Mouse (Mus musculus) embryonic facial prominence, embryonic 10.5 days (tissue): ENCODE measurements around the gene Tnfsf10. TPM values are rescaled to one million over a fixed set of nuclear protein-coding genes. Genes with fewer than 3 reads are reported as not detected.
"Not testable (repeated sequence)": the region's sequence is repeated elsewhere in the genome, so short reads cannot be mapped to it uniquely, and the experiment has no call there.

Experiments used
- DNase-seq: peaks from one replicate; pipeline ENCODE4 v3.0.0-alpha.2; 2017; ENCODE audit warnings: low spot score
- H3K27ac ChIP-seq: fragments of 300-500 bp; sonication (generic); replicated peaks from 2 replicates; pipeline ENCODE4 v1.5.1; 2016; ENCODE audit warnings: mild to moderate bottlenecking
- H3K27me3 ChIP-seq: fragments of 300-500 bp; sonication (generic); replicated peaks from 2 replicates; pipeline ENCODE4 v1.6.1; 2016; ENCODE audit warnings: low read depth, mild to moderate bottlenecking; ENCODE audit not compliant: poor library complexity, severe bottlenecking
- H3K36me3 ChIP-seq: fragments of 300-500 bp; sonication (generic); replicated peaks from 2 replicates; pipeline ENCODE4 v1.6.1; 2016; ENCODE audit warnings: mild to moderate bottlenecking, moderate library complexity
- H3K4me1 ChIP-seq: fragments of 300-500 bp; sonication (generic); 2 replicates; pipeline ENCODE4 v1.6.1; 2016
- H3K4me3 ChIP-seq: fragments of 300-500 bp; sonication (generic); 2 replicates; pipeline ENCODE4 v1.5.1; 2016; ENCODE audit warnings: mild to moderate bottlenecking, moderate library complexity
- H3K9me3 ChIP-seq: fragments of 300-500 bp; sonication (generic); 2 replicates; pipeline ENCODE4 v1.6.1; 2016; ENCODE audit warnings: mild to moderate bottlenecking
- WGBS: fragments of 180-500 bp; shearing (Covaris S2); methylation state at CpG from one replicate; pipeline ENCODE4 v1.1.7; 2016; 5-methylcytosine and 5-hydroxymethylcytosine counted together
- polyA plus RNA-seq: library from polyadenylated mRNA; unstranded; fragments of >200 nt; fragmentation: Nextera tagmentation; extraction: Ambion mirVana; gene quantifications from 2 replicates; pipeline ENCODE4 v1.2.1, GENCODE M21; 2016

The Tnfsf10 gene
- polyA plus RNA-seq, result not detected in 2 replicates

- H3K4me3 ChIP-seq, result no peak within 1 kb of the TSS
- no peak for DNase-seq
- H3K4me1 ChIP-seq, result peaks cover 4% of the 10 kb centered on the region
- 72% methylated on average over 9 of the region's 9 CpGs for WGBS
- no peaks in the 10 kb centered on the region for H3K9me3 ChIP-seq
- H3K27ac ChIP-seq, result no peak within 1 kb of the TSS
- no peaks in the 10 kb centered on the region for H3K36me3 ChIP-seq
- no peaks in the 10 kb centered on the region for H3K27me3 ChIP-seq
Observed at GRCm38 (mm10) chr3:27316559-27317287, at the start of gene Tnfsf10. Gene Tnfsf10, plus strand, starts transcription at chr3:27317028.

GRCm38 (mm10) chr3:27267327-27267726, 49.5 kb upstream of the Tnfsf10 start:
- WGBS, result 85% methylated on average over 5 of the region's 5 CpGs
- H3K36me3 ChIP-seq, result no peaks in the 10 kb centered on the region
- no peaks in the 10 kb centered on the region for H3K27me3 ChIP-seq
- H3K4me1 ChIP-seq, result peaks cover 10% of the 10 kb centered on the region; the same call in 1 of the 2 replicates
- H3K4me3 ChIP-seq, result no peak overlapping the region
- no peaks in the 10 kb centered on the region for H3K9me3 ChIP-seq
- no peak overlapping the region for H3K27ac ChIP-seq
- DNase-seq, result no peak

GRCm38 (mm10) chr3:27267887-27268286, 48.9 kb upstream of the Tnfsf10 start:
- Histone ChIP-seq H3K36me3 (no peaks in the 10 kb centered on the region), H3K9me3 (no peaks in the 10 kb centered on the region), H3K27me3 (no peaks in the 10 kb centered on the region), H3K4me1 (peaks cover 10% of the 10 kb centered on the region; the same call in 1 of the 2 replicates), H3K4me3 (no peak overlapping the region), H3K27ac (no peak overlapping the region)
- no peak for DNase-seq
- 68% methylated on average over 4 of the region's 4 CpGs for WGBS

GRCm38 (mm10) chr3:27269151-27269550, 47.7 kb upstream of the Tnfsf10 start:
- H3K4me1 ChIP-seq, result peaks cover 10% of the 10 kb centered on the region; the same call in 1 of the 2 replicates
- WGBS, result 82% methylated on average over 4 of the region's 4 CpGs
- no peaks in the 10 kb centered on the region for H3K36me3 ChIP-seq
- no peak overlapping the region for H3K27ac ChIP-seq
- no peaks in the 10 kb centered on the region for H3K27me3 ChIP-seq
- no peaks in the 10 kb centered on the region for H3K9me3 ChIP-seq
- no peak overlapping the region for H3K4me3 ChIP-seq
- DNase-seq, result no peak

DNA sequence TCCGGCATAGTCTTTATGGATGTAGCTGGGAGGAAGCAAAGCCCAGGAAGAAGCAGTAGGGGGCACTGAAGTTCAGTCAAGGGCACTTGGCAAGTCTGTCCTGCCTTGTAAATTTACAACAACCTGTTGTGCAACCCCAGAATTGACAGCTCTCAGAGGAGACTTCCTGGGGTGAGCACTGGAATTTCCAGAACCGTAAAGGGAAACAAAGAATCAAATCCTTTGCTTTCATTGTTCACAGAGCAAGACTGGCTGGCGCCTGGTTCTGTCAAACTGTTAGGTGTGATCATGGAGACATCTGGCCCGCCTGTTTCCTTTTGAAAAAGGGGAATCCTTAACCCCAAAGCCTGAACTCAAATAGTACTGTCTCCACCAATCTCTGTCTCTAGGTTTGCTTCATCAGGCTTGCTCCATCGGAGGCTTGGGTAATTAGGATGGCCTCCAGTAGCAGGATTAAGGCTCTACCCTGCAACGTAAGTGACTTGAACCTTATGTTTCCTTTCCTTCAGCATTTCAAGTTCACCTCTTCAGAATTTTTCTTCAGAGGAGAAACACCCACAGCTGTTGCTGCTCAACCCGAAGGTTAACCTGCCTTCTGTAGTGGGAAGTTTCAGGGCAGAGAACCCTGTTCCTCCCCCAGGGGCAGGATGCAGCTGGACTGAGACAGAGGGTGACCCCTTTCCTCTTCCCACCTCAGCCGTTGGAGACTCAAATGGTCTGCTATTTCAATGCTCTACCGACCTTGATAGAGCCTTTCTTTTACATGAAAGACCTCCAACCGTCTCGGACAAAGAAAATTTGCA, 46.5 kb upstream of the Tnfsf10 start:
- no peak overlapping the region for H3K27ac ChIP-seq
- 37% methylated on average over 11 of the region's 11 CpGs for WGBS
- no peak for DNase-seq

GRCm38 (mm10) chr3:27272926-27273745, 43.7 kb upstream of the Tnfsf10 start:
- Histone ChIP-seq H3K9me3 (no peaks in the 10 kb centered on the region), H3K27ac (0 out of 2 replicates have a peak overlapping the region, but pooled peaks have one; percentile 19), H3K27me3 (no peaks in the 10 kb centered on the region), H3K36me3 (no peaks in the 10 kb centered on the region), H3K4me1 (peaks cover 10% of the 10 kb centered on the region; the same call in 1 of the 2 replicates), H3K4me3 (no peak overlapping the region)
- DNase-seq, result no peak
- 22% methylated on average over 7 of the region's 7 CpGs for WGBS

More for the DNA sequence above, 46.5 kb upstream of the Tnfsf10 start:
- H3K4me1 ChIP-seq, result peaks cover 10% of the 10 kb centered on the region; the same call in 1 of the 2 replicates
- no peaks in the 10 kb centered on the region for H3K27me3 ChIP-seq
- H3K9me3 ChIP-seq, result no peaks in the 10 kb centered on the region
- no peak overlapping the region for H3K4me3 ChIP-seq
- no peaks in the 10 kb centered on the region for H3K36me3 ChIP-seq

DNA sequence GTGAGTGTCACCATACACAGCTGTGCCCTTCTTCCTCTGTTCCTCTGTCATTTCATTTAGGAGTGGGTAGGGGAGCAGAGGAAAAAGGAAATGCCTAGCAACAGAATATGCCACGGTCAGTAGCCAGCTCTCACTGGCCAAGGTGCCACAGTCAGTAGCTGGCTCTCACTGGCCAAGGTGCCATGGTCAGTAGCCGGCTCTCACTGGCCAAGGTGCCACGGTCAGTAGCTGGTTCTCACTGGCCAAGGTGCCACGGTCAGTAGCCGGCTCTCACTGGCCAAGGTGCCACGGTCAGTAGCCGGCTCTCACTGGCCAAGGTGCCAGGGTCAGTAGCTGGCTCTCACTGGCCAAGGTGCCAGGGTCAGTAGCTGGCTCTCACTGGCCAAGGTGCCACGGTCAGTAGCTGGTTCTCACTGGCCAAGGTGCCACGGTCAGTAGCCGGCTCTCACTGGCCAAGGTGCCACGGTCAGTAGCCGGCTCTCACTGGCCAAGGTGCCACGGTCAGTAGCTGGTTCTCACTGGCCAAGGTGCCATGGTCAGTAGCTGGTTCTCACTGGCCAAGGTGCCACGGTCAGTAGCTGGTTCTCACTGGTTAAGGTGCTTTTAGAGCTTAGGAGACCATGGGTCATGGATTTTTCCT, 37.4 kb upstream of the Tnfsf10 start:
- DNase-seq, H3K36me3 ChIP-seq, H3K27ac ChIP-seq, H3K4me3 ChIP-seq, H3K9me3 ChIP-seq: not testable (repeated sequence)
- H3K27me3 ChIP-seq, result peaks cover 26% of the 10 kb centered on the region
- peaks cover 13% of the 10 kb centered on the region for H3K4me1 ChIP-seq
- WGBS, result 94% methylated on average over 14 of the region's 14 CpGs

DNA sequence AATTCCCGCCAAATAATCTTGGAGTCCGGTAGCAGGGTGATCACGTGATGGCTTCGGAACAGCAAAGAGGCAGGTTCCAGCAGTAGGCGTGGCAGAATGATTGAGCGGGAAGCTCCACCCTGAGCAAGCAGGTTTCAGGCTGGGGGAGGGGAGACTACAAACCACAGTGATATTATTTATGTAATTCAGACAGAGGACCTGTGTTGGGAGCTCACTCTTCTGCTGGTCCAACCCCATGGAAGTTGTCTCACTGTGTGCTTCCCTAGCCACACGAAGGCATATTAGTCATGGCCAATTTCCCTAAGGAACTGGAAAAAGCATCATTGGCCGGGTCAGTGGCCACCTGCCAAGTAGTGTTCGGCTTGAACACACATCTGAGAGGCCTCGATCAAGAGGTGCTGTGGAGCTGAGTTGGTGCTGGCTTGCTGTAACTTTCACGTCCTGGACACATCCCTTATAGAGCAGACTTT, 36.5 kb upstream of the Tnfsf10 start:
- peaks cover 26% of the 10 kb centered on the region for H3K27me3 ChIP-seq

GRCm38 (mm10) chr3:27283071-27283713, 33.6 kb upstream of the Tnfsf10 start:
- H3K27me3 ChIP-seq, result peaks cover 26% of the 10 kb centered on the region
- peak overlapping the region; percentile 63; the same call in 1 of the 2 replicates for H3K27ac ChIP-seq
- peak overlapping the region; percentile 50 for H3K4me3 ChIP-seq
- WGBS, result 2% methylated on average over 27 of the region's 27 CpGs
- H3K9me3 ChIP-seq, result no peaks in the 10 kb centered on the region
- DNase-seq, result peak; percentile 47
- H3K4me1 ChIP-seq, result peaks cover 13% of the 10 kb centered on the region
- no peaks in the 10 kb centered on the region for H3K36me3 ChIP-seq

More for the DNA sequence above, 36.5 kb upstream of the Tnfsf10 start:
- no peak for DNase-seq
- H3K9me3 ChIP-seq, result no peaks in the 10 kb centered on the region
- H3K4me3 ChIP-seq, result no peak overlapping the region
- H3K4me1 ChIP-seq, result peaks cover 13% of the 10 kb centered on the region
- H3K27ac ChIP-seq, result no peak overlapping the region
- H3K36me3 ChIP-seq, result no peaks in the 10 kb centered on the region
- WGBS, result 69% methylated on average over 11 of the region's 11 CpGs

DNA sequence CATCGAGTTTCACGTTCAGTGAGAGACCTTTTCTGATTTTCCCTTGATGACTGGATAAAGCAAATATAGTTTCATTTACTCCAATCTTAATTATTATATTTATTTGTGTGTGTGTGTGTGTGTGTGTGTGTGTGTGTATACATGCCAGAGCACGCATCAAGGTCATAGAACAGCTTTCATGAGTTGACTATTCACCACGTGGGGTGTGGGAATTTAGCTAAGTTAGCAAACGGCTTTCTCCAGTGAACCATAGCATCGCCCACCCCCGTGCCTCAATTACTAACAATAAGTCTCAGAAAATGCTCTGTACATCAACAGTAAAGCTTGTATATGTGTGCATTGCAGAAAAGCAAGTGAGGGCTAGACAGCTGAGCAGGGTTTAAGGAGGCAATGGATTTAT, 33.0 kb upstream of the Tnfsf10 start:
- DNase-seq, result no peak
- H3K36me3 ChIP-seq, result no peaks in the 10 kb centered on the region
- H3K9me3 ChIP-seq, result no peaks in the 10 kb centered on the region
- H3K27ac ChIP-seq, result no peak overlapping the region
- 58% methylated on average over 7 of the region's 7 CpGs for WGBS
- H3K27me3 ChIP-seq, result peaks cover 26% of the 10 kb centered on the region
- H3K4me3 ChIP-seq, result peak overlapping the region; percentile 50
- peaks cover 13% of the 10 kb centered on the region for H3K4me1 ChIP-seq

GRCm38 (mm10) chr3:27284227-27284626, 32.6 kb upstream of the Tnfsf10 start:
- no peak for DNase-seq
- Histone ChIP-seq H3K27ac (no peak overlapping the region), H3K9me3 (no peaks in the 10 kb centered on the region), H3K36me3 (no peaks in the 10 kb centered on the region), H3K4me3 (no peak overlapping the region), H3K27me3 (peaks cover 26% of the 10 kb centered on the region), H3K4me1 (peaks cover 13% of the 10 kb centered on the region)
- WGBS, result 89% methylated on average over 5 of the region's 5 CpGs
